Mouse (Mus musculus) lung, postnatal 14 days (tissue): Measurements from ENCODE around the gene Zfp217.
"Not testable (repeated sequence)": the region's sequence is repeated elsewhere in the genome, so short reads cannot be mapped to it uniquely, and the experiment has no call there.

Experiments used
- DNase-seq: peaks from one replicate; pipeline ENCODE4 v3.0.0; 2021

The Zfp217 gene

GRCm38 (mm10) chr2:170147661-170148153 is at the start of gene Zfp217:
Gene Zfp217, minus strand, starts transcription at chr2:170148103.
- DNase-seq: peak; percentile 53

DNA sequence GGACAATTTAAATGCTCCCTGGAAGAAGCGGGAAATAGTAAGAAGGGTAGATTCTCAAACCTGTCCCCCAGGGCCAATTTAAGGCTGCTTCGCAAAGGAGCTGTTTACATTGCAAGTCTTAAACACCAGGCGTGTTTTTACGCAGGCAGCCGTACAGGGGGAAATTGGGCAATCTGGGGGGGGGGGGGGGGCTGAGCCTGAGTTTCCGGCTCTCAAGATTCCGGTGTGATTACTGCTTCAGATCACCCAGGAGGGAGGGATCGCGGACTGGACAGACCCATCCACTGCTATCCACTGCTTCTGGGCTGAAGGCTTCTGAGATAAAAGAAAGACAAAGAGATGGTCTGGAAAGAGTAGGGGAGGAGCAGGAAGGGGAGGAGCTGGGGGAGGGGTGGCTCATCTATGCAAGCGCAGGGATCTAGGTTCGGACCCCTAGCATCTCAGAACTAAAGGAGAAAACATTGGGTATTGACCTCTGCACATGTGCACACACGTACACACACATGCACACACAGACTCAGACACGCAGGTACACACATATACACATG is 47.7 kb upstream of the Zfp217 start:
- DNase-seq: no peak

- DNase-seq: no peak
Observed at GRCm38 (mm10) chr2:170194845-170195244, 46.9 kb upstream of the Zfp217 start.

DNA sequence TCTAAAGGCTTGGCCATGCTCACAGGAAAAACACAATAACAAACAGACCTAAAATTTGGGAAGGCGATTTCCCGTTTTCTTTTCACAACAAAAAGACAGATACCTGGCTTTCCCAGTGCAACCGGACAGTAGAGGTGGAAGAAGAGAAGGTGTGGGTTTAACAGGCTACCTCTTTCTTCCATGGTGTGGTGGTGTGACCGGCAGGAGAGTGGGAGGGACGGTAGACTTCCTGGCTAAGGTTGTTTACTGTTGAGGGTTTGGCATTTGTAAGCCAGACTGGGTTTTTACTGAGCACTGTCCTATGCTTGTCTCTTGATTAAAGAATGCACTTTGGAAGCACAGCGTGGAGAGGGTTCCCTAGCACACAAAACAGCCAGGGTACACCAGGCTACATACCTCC is 45.9 kb upstream of the Zfp217 start:
- DNase-seq: no peak

DNA sequence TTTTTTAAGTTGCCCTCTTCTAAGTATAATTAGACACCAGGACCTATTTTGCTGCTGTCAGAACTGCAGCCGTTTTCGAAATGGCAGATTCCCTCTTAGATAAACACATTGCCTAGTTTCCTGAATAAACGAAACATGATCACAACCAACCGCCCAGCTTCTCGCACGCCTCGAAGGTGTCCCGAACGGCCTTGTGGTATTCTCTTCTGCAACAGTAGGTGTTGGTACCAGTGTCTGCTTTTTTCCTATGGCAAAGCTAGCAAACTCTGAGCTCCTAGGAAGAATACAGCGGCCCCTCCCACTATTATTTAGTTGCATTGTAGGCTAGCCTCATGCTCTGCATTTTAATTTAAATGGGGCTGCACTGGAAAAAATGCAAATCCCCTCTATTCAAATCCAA is 45.3 kb upstream of the Zfp217 start:
- no peak for DNase-seq

GRCm38 (mm10) chr2:170192731-170193149 is 44.8 kb upstream of the Zfp217 start:
- peak; percentile 49 for DNase-seq

- no peak for DNase-seq
Observed at GRCm38 (mm10) chr2:170188721-170189120, 40.8 kb upstream of the Zfp217 start.

DNA sequence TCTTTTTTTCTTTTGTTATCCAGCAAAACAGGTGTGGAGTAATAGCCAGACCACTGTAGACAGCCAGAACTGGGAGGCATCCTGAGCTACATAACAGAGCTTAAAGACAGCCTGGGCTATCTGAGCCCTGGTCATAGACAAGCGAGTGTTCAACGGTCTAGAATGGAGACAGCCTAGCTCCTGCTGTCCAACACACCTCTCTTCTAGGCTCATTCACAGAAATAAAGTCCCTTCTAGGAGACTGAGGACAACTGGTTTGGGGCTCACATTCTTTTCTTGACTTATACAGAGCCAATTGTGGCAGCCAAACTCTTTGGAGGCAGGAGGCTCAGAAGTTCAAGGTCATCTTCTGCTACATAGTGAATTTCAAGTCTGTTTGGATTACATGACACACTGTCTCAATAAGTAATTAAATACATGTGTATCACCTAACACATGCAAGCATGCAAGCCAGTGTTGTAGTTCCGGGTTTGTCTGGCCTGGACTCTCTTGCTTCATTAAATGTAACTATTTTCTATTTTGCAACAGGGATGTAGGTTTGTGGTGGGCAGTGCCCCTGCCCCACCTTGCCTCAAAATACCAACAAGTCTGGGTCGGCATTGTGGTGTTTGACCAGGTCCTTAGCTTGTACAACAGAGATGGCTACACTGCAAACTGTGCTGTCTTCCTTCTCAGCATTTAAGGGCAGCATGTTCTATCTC is 37.4 kb upstream of the Zfp217 start:
- no peak for DNase-seq

- peak; percentile 67 for DNase-seq
Observed at GRCm38 (mm10) chr2:170184175-170184983, 36.5 kb upstream of the Zfp217 start.

GRCm38 (mm10) chr2:170183851-170184174 is 35.9 kb upstream of the Zfp217 start:
- no peak for DNase-seq

GRCm38 (mm10) chr2:170181862-170182261 is 34.0 kb upstream of the Zfp217 start:
- DNase-seq: no peak

DNA sequence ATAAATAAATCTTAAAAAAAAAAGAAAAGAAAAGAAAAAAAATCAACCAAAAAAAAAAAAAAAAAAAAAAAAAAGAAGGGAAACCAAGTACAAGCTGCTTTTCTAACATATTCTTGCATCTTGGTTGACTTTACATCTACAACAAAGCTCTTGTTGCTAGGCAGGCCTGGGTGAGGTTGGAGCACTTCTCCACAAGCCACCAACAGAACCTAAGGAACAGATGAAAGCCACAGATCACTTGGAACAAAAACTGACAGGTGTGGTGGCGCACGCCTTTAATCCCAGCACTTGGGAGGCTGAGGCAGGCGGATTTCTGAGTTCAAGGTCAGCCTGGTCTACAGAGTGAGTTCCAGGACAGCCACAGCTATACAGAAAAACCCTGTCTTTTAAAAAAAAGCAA is 32.9 kb upstream of the Zfp217 start:
- not testable (repeated sequence) for DNase-seq

DNA sequence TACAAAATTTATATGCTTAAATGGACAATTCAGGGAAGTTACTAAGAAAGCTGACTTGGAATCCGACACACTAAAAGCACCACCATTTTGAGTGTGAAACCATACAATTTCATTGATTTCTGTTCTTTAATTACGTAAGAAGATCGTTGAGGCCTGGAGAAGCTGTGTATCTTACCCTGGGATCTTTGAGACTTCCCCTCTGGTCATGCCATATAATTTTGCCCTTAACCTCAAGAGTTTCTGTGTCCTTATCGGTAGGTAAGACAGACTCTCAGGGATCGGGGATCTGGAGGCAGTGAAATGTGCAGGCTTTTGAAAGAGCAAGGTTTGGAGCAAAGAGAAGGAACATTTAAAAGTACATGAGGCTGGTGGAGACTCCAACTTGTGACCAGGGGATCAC is 31.4 kb upstream of the Zfp217 start:
- DNase-seq: no peak

DNA sequence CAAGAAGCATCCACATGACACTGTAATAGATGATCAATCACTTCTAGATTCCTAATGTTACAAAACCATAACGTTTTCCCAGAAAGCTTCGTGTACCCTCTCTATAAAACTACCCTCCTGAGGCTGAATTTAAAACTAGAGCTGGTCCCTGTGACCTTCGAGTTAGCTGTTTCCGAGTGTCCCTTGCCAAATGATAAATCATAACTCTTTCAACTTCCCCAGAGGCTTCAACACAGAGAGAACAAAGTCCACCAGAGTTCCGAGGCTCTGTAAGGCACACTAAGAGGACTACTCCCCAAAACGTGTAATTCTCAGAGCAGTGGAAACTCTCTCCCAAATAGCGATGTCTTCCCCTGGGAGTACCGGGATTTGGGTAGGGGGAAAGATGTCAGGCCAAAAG is 29.4 kb upstream of the Zfp217 start:
- DNase-seq: no peak

DNA sequence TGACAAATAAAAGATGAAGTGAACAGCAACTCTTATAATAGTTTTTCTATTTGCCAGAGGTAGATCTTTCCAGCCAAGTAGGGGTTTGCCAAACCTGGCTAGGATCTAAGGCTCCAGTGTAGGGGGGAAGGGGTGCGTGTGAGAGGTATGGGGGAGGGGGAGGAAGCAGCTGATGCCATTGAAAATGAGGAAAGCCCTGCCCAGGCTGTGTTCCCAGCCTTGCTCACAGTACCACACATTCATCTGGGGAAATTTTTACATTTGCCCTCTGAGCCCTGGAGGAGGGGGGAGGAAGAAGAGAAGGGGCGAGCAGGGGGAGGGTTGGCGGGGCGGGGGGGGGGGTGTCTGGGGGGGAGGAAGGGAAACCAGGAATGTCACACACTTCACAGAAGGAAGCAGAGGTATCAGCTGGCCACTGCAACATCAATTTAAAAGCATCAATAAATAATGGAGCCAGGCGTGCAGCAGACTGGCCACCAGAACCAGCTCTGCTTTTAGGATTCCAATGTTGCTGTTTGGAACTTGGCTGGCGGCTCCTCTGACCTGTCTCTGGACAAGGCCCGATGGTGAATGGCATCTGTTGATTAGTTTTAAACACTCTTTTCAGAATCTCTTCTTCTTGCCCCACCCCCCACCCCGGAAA is 28.5 kb upstream of the Zfp217 start:
- DNase-seq: no peak

DNA sequence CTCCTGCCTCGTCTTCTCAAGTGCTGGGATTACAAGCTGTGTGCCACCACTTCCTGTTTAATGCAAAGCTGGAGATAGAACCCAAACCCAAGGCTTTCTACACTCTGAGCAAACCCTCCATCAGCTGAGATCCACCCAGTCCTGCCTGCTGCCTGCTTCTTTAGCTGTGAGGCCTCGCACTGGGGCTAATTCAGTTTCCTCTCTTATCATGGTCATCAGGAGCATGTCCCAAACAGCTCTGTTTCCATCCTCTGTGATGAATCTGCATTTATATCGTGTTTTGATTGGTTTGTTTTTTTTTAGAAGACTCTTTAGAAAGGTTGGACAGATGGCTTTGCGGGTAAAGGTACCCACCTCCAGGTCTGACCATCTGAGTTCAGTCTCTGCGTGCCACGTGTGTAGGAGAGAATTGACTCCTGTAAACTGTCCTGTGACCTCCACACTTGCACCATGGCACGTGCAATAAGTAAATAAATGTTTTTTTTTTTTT is 27.8 kb upstream of the Zfp217 start:
- no peak for DNase-seq

DNA sequence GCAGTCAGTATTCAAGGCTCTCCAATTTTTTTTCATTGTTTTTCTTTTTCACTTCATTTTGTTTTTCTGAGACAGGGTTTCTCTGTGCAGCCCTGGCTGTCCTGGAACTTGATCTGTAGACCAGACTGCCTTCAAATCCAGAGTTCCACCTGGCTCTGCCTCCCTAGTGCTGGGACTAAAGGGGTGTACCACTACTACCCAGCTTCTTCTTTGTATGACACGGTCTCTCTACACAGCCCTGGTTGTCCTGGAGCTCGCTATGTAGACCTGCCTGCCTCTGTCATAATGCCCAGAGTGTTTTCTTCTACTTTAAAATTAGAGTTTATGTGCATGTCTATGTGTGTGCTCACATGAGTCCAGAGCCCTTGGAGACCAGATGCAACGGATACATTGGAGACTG is 27.3 kb upstream of the Zfp217 start:
- DNase-seq: no peak

DNA sequence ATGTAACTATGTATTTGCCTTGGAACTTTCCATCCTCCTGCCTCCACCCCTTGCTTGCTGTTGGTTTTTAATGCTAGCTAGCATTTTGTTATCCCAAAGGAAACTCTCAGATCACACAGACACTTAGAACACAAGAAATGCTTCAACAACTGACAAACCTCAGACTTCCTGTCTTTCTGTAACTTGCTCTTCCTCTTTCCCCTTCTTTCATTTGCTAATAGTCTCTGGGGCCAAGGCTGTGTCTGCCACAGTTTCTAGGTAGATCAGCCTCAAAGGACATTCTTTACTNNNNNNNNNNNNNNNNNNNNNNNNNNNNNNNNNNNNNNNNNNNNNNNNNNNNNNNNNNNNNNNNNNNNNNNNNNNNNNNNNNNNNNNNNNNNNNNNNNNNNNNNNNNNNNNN is 21.2 kb upstream of the Zfp217 start:
- no peak for DNase-seq

DNA sequence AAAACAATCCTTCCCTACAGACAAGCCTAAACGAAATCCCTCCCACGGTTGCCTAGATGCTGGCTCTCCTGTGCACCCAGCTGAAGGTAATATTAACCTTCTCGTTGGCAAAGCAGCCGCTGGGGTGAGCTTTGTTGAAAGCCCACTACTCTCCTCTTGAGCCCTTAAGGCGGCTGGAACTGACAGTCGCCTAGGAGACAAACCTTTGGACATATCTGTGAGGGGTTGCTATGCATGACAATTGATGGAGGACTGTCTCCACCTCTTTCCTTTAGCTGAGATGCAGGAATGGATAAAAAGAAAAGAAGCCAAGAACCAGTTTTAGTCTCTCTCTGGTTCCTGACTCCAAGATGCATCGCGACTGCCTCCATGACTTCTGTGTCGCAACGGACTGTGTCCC is 17.7 kb upstream of the Zfp217 start:
- DNase-seq: no peak

GRCm38 (mm10) chr2:170163671-170164462 is 16.0 kb upstream of the Zfp217 start:
- peak; percentile 23 for DNase-seq

GRCm38 (mm10) chr2:170159795-170160568 is 12.1 kb upstream of the Zfp217 start:
- peak; percentile 17 for DNase-seq

DNA sequence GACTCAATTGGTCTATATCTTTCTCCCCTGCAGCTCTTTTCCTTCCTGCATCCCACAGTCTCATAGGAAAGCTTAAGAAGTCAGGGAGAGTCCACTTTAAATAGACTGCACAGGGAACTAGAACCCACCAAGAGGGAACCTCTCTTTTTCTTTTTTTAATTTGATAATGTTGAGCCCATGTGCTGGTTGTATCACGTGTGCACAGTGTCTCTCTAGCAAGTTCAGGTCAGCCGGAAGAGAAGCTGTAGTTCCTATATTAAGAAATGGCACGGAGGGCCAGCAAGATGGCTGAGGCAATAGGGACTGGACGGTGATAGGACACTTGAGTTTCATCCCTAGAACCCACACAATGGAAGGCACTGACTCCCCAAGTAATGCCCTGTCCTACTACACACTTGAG is 11.1 kb upstream of the Zfp217 start:
- DNase-seq: no peak
